Mouse (Mus musculus) CH12.LX (cell line): ENCODE measurements at regions not wholly inside any gene's neighbourhood (a gene's known extent, or its start where the extent isn't known, plus 50 kb on each side); places are given as distances from the start of the nearest gene placed in this dataset.

ENCODE experiments used
- EP300 ChIP-seq: IDR thresholded peaks from 2 replicates; pipeline ENCODE4 v1.6.1; 2011; ENCODE audit warnings: low read length, improper control_type of control experiment
- MAZ ChIP-seq: IDR thresholded peaks from 2 replicates; pipeline ENCODE4 v1.6.1; 2012; ENCODE audit warnings: low read depth, mild to moderate bottlenecking, inconsistent platforms, low read length, improper control_type of control experiment, moderate library complexity
- POLR2A ChIP-seq: IDR thresholded peaks from 2 replicates; pipeline ENCODE4 v1.6.1; 2011; ENCODE audit warnings: low read depth, mild to moderate bottlenecking, improper control_type of control experiment, low read length

DNA sequence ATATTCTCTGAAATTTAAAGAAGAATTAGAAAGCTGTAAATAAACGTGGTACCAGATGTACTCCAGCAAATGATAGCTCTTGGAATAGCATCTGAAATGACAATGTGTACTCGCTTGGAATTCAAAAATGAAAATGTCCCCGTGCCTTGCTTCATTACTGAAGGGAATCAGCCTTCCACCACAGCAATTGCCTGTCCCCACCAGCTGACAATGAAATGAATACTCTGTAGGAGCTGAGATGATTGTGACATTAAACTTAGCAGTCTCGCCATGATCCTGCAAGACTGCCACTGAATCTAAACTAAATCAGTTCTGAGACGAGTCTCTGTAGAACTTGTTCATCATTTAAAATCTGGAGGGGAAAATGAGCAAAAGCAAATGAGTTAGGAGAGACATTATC, 104.9 kb upstream of the Slc13a1 start:
- TF ChIP-seq EP300 (no peak), MAZ (no peak), POLR2A (no peak)
